Mouse (Mus musculus) c-Kit-positive CD71-negative TER-119-negative erythroid progenitor cells, embryonic 14.5 days (primary cell): ENCODE measurements around the gene Prkca.
"Not testable (repeated sequence)": the region's sequence is repeated elsewhere in the genome, so short reads cannot be mapped to it uniquely, and the experiment has no call there.

Experiments used
- DNase-seq: peaks from one replicate; pipeline ENCODE4 v3.0.0-alpha.2; 2013; ENCODE audit warnings: low read depth

Gene Prkca

DNA sequence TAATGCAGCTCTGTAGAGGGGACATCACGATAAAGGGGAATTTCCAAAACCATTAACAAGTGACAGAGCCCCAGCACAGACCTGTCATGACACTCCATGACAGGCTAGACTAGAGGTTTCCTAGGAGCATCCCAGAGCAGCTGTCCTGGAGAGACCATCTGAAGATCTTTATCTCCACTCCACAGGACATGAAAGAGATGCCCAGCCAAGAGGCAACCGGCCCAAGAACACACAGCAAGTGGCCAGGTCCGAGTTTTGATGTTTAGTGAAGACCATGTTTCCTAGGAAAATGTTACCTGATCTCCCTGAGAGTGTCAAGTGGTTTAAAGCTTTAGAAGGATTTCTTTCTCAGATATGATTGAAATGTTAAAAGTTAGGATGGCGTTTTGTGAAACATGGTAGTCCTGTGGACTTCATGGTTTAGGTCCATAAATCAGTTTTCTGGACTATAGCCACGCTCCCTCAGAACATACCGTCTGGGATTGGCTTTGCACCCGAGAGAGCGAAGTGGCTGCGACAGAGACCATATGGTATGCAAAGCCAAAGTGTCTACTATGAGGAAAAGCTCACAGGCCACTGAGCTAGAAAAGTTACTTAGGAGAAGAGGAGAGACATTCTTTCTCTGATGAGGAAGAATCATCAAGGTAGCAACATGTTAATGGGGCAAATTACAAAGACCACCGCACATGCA lies 226.2 kb downstream of the Prkca start:
- DNase-seq, result no peak

DNA sequence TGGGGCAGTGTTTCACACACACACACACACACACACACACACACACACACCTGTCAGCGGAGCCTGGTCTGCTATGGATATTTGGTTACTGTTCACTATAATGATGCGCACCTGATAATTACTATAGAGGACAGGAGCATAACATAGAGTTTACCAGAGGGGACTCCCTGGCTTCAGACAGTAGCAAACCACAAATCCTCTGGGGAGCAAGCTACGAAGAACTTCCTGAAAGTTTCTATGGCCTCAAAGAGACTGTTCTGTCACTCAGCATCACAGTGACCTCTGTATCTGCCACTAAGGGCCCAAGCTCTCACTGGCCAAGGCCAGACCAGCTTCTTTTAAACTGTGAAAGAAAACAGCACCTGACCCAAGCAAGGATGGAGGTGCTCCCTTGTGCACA lies 229.6 kb downstream of the Prkca start:
- DNase-seq, result no peak

DNA sequence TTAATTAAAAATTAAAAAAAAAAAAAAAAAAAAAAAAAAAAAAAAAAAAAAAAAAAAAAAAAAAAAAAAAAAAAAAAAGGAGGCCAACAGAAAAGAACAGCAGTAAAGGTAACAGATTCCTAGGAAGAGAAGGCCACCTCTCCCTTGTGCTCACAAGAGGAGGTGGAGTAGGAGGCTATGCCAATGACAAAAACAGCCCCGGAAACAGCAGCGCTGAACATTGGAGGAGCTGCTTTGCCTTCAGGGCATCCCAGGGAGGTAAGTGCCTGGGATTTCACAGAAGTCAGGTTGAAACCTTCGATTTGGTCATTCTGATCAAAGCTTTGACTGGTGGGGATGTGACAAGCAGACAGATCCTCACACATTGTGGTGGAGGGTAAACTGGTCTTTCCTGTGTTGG lies 231.3 kb downstream of the Prkca start:
- DNase-seq, result no peak

DNA sequence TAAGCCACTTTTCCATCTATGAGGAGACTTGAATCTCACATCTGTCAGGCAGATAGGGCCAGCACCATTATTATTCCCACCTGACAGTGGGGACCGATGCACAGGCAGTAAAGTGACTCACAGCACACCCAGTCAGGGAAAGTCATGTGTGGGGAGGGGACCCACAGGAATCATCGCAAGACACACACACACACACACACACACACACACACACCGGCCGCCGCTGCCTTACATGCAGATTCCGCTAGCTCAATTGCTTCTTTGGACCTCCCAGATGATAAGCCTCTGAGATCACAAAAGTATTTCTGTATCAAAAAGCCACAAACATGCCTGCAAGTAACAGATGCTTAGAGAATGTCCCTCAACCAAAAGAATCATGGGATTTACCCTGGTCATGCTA lies 239.6 kb downstream of the Prkca start:
- no peak for DNase-seq

DNA sequence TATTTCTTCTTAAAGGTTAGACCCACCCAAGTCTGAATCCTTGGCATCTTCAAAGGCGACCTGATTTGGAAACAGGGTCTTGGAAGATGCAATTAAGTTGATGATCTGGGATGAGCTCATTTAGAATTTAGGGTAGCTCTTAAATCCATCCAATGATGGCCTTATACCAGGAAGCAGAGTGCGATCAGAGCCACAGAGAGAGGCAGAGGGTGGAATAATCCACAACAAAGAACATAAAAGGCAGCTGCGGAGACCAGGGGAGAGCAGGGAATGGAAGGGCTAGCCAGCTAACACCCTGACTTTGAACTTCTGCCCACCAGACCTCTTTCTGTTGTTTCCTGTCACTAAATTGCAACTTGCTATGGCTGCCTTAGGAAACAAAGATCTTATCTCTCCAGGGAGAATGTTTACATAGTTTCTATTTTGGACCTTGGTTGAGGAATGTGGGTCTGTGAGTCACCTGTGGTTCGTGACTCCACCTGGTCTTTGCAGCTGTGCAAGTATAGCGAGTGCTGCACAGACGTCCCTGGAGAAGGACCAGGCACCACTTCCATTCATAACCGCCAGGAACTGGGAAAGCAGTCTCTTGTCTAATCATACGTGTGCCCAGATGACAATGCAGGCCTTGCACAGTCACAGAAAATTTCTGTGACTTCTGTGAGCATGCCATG lies 242.3 kb downstream of the Prkca start:
- DNase-seq, result no peak

DNA sequence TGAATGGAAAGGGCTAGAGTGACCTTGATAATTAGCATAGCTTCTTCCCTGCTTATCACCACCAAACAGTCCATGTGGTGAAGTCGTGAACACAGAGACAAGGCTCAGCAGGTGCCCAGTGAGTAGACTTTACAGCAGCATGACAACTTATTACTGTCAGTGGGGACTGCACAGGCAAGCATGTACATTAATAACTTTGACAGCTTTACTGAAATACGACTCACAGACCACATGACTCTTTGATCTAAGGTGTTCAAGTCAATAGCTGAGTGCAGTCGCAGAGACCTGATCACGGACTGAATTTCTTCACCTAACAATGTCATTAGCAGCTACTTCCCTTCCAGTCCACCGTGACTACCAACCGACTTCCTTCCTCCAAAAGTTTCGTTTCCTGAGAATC lies 245.4 kb downstream of the Prkca start:
- DNase-seq, result no peak

DNA sequence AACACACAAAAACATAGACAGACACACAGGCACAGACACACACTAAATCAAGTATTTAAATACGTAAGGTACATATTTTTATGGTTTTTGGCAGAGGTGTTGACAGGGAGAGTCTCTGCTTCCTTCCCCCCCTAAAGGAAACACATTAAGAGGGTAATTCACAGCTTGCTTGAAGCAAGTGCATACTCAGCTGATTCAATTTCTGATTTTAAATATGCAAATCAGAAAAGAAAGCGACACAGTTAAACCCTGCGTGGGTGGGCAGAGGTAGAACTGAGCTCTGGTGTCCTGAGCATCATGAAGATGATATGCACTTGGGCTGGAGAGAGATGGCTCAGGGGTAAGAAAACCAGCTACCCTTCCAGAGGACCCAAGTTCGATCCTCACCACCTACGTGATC lies 248.9 kb downstream of the Prkca start:
- DNase-seq, result no peak

DNA sequence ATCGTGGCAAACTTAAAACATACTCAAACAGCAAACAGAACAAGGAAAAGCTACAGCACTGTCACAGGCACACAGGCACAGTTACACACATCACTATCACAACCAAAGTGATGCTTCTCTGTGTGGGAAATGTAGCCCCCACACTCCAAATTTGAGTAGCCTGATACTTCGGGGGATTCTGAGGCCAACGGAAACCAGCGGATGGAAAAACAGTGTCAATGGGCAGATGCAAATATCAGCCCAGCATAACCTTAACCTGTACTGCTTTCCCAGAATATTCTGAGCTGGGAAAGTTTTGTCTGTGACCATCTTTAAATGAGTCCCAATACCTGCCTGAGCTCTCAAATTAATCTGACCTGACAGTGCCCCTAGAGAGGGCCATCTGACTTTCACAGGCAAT lies 250.5 kb downstream of the Prkca start:
- no peak for DNase-seq

DNA sequence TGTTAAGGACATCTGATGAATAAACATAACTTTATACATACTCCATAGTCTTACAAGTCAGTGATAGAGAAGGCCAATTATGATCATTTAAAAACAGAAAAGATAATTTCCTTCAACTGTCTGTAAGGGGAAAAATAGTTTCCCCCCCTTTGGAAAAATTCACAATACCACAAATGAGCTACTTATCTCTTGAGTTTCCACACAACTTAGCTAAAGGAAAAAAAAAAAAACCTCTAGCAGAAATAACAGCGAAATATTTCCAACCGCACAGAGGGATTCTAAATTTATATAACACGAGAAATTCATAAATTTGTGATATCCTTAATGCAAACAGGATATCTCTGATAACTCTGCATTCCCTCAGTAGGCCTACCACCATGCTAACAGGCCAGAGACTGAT lies 252.5 kb downstream of the Prkca start:
- DNase-seq, result no peak

DNA sequence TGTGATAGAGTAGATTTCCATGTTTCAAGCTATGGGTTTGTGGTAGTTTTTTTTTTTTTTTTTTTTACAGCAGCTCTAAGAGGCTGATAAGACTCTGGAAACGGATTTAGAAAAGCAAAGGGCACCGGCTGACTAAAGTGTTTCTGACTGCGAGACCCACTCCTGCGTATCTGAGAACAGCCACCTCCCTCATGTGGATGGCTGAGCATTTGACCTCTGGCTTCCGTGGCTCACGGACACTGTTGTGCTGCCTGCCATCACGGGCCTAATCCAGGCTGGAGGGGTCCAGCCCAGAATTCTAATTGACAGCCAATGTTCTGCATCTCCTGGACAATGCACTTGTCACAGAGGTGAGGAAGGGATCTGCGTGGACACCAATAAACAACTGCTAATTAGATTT lies 253.0 kb downstream of the Prkca start:
- no peak for DNase-seq

DNA sequence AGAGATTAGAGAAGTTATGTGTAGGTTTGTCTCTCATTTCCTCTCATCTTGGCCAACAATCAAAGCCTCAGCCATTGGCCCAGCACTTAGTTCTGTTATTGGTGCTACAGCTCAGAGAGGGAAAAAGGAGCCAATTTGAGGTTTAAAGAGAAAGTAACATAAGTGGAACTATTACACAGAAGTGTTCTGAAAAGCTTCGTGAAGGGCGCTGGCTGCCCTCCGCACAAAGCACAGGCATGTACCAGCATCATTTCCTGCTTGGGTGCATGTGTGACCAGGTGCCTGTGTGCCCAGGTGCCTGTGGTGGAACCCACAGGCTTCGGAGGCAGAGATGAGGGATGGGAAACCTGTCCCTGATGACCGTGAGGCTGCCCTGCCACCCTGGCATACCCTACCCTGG lies 255.7 kb downstream of the Prkca start:
- no peak for DNase-seq

DNA sequence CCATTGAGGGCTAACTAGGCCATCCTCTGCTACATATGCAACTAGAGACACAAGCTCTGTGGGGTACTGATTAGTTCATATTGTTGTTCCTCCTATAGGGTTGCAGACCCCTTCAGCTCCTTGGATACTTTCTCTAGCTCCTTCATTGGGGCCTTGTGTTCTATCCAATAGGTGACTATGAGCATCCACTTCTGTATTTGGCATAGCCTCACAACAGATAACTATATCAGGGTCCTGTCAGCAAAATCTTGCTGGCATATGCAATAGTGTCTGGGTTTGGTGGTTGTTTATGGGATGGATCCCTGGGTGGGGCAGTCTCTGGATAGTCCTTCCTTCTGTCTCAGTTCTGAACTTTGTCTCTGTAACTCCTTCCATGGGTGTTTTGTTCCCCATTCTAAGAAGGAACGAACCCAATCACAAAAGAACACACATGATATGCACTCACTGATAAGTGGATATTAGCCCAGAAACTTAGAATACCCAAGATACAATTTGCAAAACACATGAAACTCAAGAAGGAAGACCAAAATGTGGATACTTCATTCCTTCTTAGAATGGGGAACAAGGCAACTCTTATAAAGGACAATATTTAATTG lies 256.5 kb downstream of the Prkca start:
- DNase-seq, result not testable (repeated sequence)

DNA sequence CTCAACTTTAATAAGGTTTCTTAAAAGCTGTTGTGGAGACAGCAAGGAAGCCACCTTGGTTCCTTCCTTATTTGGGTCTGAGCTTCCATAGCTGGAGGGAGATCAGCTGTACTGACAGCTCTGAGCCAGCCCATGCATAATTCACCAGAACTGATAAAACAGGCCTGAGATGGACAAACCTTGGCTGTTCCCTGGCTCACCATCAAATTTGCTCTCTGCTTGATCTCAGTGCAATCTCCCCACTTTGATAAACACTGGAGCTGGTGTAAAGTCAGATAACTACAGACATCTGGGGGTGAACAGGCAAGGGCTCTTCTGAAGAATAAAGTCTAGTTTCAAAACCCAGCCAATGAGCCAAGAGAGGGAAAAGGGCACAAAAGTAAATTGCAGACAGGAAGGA lies 261.1 kb downstream of the Prkca start:
- no peak for DNase-seq

DNA sequence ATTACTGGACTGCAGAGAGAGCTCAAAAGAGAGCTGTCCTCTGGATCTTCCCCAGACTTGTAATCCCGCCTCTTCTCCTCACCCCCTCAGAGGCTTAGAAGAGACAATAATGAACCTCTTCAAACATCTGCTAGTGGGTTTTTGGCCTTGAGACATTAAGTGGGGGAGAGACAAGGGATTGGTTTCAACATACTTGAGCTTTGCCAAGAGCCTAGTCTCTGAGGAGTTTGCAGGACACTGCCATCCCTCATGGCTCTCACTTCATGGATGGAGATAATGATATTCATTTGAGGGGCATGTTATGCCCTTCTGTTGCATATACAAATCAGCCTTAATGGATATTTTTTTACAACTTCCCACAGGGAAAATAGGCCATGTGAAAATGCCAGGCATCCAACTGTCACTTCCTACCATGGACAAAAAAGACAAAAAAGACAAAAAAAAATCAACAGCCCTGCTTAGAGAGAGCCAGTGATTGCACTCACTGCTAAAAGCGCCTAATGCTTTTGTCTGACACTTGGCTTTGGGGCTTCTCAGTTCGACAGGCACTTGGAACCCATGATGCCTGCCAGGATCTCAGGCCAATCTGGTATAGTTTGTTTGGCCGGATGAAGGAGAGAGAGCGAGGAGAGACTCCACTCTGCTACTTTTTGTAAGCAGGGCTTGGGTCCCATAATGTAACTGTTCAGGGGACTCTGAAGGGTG lies 263.6 kb downstream of the Prkca start:
- DNase-seq, result no peak

DNA sequence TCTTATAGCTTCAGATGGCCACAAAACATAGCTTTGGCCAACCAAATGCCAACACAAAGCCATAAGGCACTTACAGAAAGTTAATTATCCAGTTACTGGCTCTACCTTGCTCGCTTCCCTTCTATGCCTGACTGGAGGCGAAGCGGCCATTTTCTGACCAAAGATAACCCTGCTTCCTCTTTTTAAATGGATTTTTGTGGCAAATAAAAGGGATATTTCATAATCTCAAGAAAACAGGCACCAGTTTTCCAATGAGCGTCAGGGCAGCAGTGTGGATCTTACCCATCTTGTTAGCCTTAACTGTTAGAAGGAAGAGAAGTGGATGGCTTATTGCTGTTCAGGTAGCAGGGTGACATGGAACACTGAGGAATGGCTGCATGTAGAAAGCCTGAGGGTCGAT lies 264.3 kb downstream of the Prkca start:
- no peak for DNase-seq

DNA sequence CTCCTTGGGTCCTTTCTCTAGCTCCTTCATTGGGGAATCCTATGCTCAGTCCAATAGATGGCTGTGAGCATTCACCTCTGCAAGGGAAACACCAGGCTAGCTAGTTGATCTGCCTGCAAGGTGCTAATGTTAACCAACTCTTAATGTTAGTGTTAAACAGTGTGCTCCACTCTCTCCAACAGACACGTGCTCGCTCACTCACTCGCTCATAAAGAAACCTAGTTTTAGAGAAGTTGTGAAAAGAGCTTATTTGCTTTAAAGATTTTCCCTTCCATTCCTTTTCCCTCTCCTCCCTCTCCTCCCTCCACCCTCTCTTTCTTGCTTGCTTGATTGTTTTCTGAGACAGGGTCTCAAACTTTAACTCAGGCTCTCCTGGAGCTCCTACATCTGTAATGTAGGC lies 266.2 kb downstream of the Prkca start:
- DNase-seq, result no peak

DNA sequence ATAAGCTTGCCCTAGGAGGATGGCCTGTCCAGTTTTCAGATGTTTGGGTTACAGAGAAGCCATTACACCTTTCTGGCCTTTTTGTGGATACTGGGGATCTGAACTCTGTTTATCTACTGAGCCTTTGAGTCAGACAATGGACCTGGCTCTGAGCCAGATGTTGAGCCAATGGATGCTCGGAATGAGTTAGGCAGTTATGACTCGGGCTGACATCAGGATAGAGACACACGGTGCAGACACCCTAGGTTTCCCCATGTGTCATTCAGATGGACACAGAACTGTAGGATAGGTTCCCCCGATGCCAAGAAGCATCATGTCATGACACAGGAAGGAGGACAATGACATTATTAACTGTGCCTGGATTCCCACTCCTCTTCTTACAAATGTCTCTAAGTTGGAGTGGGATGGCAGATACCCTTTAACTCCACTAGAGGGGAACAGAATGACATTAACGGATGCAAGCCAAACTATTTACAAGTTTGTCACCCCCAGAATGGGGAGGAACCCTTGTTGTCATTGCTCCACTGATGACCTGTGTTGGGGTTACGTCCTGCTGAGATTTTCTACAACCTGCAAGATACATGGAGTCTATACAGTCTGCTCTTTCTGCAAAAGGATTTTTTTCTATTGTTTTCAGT lies 271.0 kb downstream of the Prkca start:
- no peak for DNase-seq

DNA sequence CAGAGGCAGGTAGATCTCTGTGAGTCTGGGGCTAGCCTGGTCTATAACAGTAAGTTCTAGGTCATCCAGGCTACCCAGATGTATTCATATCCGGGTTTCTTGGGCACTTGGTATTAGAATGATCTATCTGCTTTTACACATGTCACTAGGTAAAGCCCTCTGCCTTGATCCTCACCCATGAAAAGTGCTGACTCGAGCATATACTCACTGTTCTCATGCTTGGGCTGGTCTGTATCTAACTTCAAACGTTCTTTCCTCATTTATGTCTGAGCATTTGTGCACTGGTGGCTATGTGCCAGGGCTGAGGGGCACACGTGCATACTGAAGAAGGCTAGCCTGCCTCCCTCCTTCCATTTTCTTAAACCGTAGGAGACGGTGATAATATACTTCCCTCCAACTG lies 272.5 kb downstream of the Prkca start:
- no peak for DNase-seq

DNA sequence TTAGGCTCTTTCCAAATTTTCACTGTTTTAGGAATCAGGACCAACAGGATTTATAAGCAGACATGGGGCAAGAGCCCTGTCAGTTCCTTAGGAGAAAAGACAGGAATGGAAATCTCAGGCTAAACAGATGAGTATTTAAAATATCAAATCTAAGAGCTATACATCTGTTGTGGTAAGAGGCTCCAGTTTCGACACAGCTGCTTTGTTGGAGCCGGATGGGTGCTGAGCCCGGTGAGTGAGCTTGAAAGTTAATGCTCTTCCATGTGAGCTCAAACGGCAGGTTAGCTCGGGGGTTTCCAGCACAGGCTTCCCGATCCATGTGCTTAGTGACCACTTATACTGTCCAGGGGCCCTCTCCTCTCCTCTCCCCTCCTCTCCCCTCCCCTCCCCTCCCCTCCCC lies 273.7 kb downstream of the Prkca start:
- no peak for DNase-seq

DNA sequence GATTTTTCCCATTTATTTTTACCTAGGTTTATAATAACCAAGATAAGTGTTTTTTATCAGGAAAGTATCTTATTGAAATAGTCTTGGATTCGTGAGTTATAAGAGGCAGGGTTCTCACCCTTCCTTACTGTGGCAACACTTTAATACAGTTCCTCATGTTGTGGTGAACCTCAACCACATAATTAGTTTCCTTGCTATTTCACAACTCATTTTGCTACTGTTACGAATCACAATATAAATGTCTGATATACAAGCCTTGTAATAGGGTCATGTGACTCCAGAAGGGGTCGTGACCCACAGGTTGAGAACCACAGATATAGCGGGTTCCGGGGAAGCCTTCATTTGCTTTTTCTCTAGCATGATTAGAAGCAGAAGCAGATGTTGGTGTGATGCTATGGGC lies 275.3 kb downstream of the Prkca start:
- no peak for DNase-seq

DNA sequence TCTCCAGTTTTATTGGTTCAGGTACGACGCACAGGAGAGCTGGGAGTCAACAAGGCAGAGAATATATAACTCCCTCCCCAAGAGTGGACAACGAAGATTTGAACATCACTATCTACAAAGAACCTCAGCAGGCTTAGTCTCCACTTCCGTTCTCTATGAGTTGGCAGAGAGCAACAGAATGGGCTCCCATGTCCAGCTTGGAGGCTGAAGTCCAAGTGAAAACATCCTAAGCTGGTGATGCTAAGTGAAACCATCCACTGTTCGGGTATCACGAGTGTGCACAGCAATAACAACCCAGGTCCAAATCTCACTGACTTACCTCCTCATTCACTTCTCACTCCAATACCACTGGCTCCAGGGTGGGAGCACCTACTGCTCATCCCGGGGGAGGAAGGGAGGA lies 276.6 kb downstream of the Prkca start:
- DNase-seq, result no peak

DNA sequence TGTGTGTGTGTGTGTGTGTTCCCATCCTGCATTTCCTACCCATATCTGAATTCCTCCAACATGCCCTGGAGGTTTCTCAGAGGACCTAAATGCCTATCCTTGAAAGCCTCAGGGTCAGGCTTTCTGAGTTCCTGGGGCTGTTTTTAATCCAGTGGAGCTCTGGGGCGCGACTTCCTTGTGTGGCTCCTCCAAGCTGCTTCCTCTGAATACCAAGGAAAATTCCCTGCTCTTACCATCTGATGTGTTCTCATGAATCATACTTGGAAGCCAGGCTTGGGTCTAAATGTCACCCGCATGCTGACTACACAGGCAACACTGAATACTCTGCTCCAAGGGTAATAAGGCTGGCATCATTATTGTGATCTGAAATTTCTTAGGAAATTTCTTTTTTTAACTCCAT lies 279.3 kb downstream of the Prkca start:
- no peak for DNase-seq

DNA sequence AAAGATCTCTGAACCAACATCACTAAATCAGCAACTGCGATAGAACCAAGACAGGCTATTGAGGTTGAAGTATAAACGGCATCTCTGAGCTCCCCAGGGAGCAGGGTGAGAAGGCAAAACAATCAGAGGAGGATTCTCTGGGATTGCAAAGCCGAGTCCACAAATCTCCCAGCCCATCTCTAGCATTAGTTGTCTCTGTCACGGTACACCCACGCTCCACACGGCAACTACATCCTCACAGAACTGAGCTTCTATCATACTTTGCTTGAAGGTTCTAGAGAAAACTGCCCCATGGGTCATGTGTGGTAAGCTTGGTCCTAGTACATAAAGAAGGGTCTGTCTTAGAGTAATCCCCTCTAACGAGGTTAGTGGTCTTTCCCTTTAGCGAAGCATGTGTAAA lies 280.6 kb downstream of the Prkca start:
- DNase-seq, result no peak
